Mouse (Mus musculus) liver, embryonic 18 days (tissue): Measurements from ENCODE around the gene Mfsd8. TPM values are rescaled to one million over a fixed set of nuclear protein-coding genes. Genes with fewer than 3 reads are reported as not detected.

Experiments used
- polyA plus RNA-seq: library from polyadenylated mRNA; depleted of rRNA; stranded (reverse); fragments of >200 nt; gene quantifications from 2 replicates; pipeline ENCODE4 v1.2.3, GENCODE M21; 2012; rRNA removed

Gene Mfsd8
- polyA plus RNA-seq: 2.0 and 2.2 TPM in 2 replicates

GRCm38 (mm10) chr3:40846473-40846956 lies at the start of gene Mfsd8:
TSS of gene Mfsd8 (minus strand) at chr3:40846886.

GRCm38 (mm10) chr3:40846957-40847017 lies 101 bp upstream of the Mfsd8 start, which contains the start of gene Abhd18:
TSS of gene Abhd18 (plus strand) at chr3:40846970.

GRCm38 (mm10) chr3:40799530-40800372 lies 46.9 kb downstream of the Mfsd8 start, which contains the start of gene Plk4:
TSS of gene Plk4 (plus strand) at chr3:40800019.

Other genes starting within 250 kb of the Mfsd8 start
- 0.02 and 0.03 TPM in 2 replicates for gene Slc25a31, start 138.0 kb downstream of the Mfsd8 start, polyA plus RNA-seq
- gene Hspa4l, start 102.4 kb downstream of the Mfsd8 start, polyA plus RNA-seq: 3.3 and 3.8 TPM in 2 replicates
- gene Plk4, start 46.9 kb downstream of the Mfsd8 start, polyA plus RNA-seq: 9.4 and 9.9 TPM in 2 replicates
- gene Abhd18, start 84 bp upstream of the Mfsd8 start, polyA plus RNA-seq: 4.0 and 4.2 TPM in 2 replicates
- gene 1700034I23Rik, start 55.7 kb upstream of the Mfsd8 start, polyA plus RNA-seq: not detected in 2 replicates
- gene Larp1b, start 102.9 kb upstream of the Mfsd8 start, polyA plus RNA-seq: 14.5 and 15.7 TPM in 2 replicates
- 13.0 and 13.7 TPM in 2 replicates for gene Pgrmc2, start 236.2 kb upstream of the Mfsd8 start, polyA plus RNA-seq